Mouse (Mus musculus): Measurements from ENCODE around the gene Wdr41.

DNA sequence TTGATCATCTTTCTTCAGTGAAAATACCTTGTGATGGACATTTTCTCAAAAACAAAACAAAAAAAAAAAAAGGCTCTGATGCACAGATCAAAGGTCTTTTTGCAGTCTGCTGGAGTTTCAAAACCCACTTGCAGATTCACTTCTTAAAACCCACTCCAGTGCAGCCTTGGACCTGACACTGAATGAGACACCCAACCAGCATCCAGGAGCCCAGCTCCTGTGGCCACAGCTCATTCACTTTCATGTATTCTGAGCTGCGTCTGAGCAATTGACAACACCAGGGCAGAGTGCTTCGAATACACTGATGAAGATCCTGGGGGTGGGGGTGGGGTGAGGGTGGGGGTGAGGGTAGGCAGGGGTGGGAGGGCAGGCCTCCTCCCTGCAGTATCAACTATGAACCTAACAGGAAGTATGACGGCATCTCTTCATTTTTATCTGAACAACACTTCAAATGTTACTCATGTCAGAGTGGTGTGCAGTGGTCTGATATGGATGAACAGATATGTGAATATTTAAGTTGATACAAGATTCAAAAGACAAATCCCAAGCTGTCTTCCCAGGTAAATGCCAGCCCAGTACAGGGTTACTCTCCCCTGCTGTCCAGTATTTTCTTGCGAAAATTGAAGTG, 87.4 kb downstream of the Wdr41 start:
- TF ChIP-seq CTCF (IDR thresholded peaks at IDR 0.05; ENCODE audit: low read depth) (no peak), EP300 (IDR thresholded peaks at IDR 0.05; ENCODE audit: low read depth) (no peak)

Measured in liver, postnatal 0 days (tissue).